Comparison of ENCODE assay signal across 23 mouse cellular contexts in the genomic region with DNA sequence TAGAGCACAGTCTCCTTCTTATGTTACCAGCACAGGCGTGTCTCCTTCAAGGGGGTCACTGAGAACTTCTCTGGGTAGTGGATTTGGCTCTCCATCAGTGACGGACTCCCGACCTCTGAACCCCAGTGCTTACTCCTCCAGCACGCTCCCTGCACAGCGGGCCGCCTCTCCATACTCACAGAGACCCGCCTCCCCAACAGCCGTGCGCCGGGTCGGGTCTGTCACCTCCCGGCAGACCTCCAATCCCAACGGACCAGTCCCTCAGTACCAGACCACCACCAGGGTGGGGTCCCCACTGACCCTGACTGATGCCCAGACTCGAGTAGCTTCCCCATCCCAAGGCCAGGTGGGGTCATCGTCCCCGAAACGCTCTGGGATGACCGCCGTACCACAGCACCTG.
DNase-seq lines count a peak whose midpoint lies in the region; ATAC-seq and TF ChIP-seq lines count a peak whose summit lies in the region.
"Had no signal": no experiment of that assay in that cellular context is flagged by ENCODE, and none has a peak within 500 bp of the region (broad histone marks: within the 10 kb centered on the region; RNA-seq: fewer than 3 reads in every experiment).

No protein-coding gene starts in this region.

- no peak for TF ChIP-seq POLR2A in kidney, adult 2 months (IDR thresholded peaks at IDR 0.05; ENCODE audit: low read depth, low read length)

- ATAC-seq in heart, embryonic 14.5 days (ENCODE audit: insufficient number of reproducible peaks, insufficient read depth, low FRiP score, low read depth) = peak; percentile 21; the same call in 1 of the 2 replicates
- ATAC-seq in kidney, embryonic 14.5 days (ENCODE audit: low FRiP score, low TSS enrichment) = 0 out of 2 replicates have a peak, but pooled peaks have one; percentile 20
- ATAC-seq in neural tube, embryonic 12.5 days (ENCODE audit: low FRiP score, low read depth) = 0 out of 2 replicates have a peak, but pooled peaks have one; percentile 37
- no peak; the same call in 1 of the 2 replicates for ATAC-seq in neural tube, embryonic 15.5 days (ENCODE audit: low FRiP score)
- ATAC-seq in liver, embryonic 12.5 days = no peak
- ATAC-seq: forebrain, embryonic 13.5 days had no signal

- TF ChIP-seq CTCF in kidney, adult 2 months (conservative IDR thresholded peaks at IDR 0.05; ENCODE audit: insufficient read depth, insufficient read length, low read depth, low read length) = no peak

- H3K4me1 ChIP-seq in heart, embryonic 14.5 days (ENCODE audit: control insufficient read depth in 2 of 2, insufficient read depth in 2 of 2, low read length in 2 of 2) = peaks cover 3 to 11% of the 10 kb centered on the region in 2 experiments; a peak in 2 of 4 replicates
- no peaks in the 10 kb centered on the region for H3K4me1 ChIP-seq in kidney, embryonic 14.5 days (ENCODE audit: control insufficient read depth, insufficient read depth, low read length)
- H3K4me1 ChIP-seq in kidney, adult 2 months (ENCODE audit: control insufficient read depth, insufficient read depth, low read length) = no peaks in the 10 kb centered on the region
- H3K4me1 ChIP-seq in neural tube, embryonic 12.5 days = no peaks in the 10 kb centered on the region
- H3K4me1 ChIP-seq in neural tube, embryonic 15.5 days = peaks cover 3% of the 10 kb centered on the region; the same call in 1 of the 2 replicates
- no peaks in the 10 kb centered on the region for H3K4me1 ChIP-seq in liver, embryonic 12.5 days
- H3K4me1 ChIP-seq: neural tube, embryonic 13.5 days had no signal

- H3K4me3 ChIP-seq in heart, embryonic 14.5 days (ENCODE audit: control insufficient read depth in 1 of 2, insufficient read depth in 1 of 2, low read depth in 1 of 2, low read length in 2 of 2) = no peak overlapping the region
- H3K4me3 ChIP-seq in kidney, embryonic 14.5 days (ENCODE audit: low read length) = no peak overlapping the region
- no peak overlapping the region for H3K4me3 ChIP-seq in kidney, adult 2 months (ENCODE audit: insufficient read depth, low read depth, low read length)
- no peak overlapping the region for H3K4me3 ChIP-seq in neural tube, embryonic 12.5 days
- H3K4me3 ChIP-seq in neural tube, embryonic 15.5 days (replicated peaks) = no peak overlapping the region
- H3K4me3 ChIP-seq in liver, embryonic 12.5 days = no peak overlapping the region
- H3K4me3 ChIP-seq: forebrain, embryonic 13.5 days; neural tube, embryonic 13.5 days had no signal

- no peak for DNase-seq in heart, adult 8-10 months (ENCODE audit: low spot score)
- DNase-seq in kidney, adult 2 months = no peak
- DNase-seq: adrenal gland, postnatal 14 days; B cell, adult 2 months; cerebellum, adult 2 months; cerebellum, postnatal 25 days; gastrocnemius, postnatal 36 days; heart, postnatal 10 days; kidney, adult 8-10 months; kidney, postnatal 36 days; right cerebral cortex, adult 18-20 months; right cerebral cortex, postnatal 4 days; thymus, postnatal 14 days had no signal

- peaks cover 85% of the 10 kb centered on the region for H3K36me3 ChIP-seq in heart, embryonic 14.5 days (ENCODE audit: control insufficient read depth, insufficient read depth, low read length)
- H3K36me3 ChIP-seq in kidney, embryonic 14.5 days (ENCODE audit: control insufficient read depth, insufficient read depth, low read length) = peaks cover 59% of the 10 kb centered on the region
- H3K36me3 ChIP-seq in kidney, adult 2 months (ENCODE audit: control insufficient read depth, insufficient read depth, low read length) = peaks cover 4% of the 10 kb centered on the region
- peaks cover 39% of the 10 kb centered on the region for H3K36me3 ChIP-seq in neural tube, embryonic 12.5 days
- H3K36me3 ChIP-seq in neural tube, embryonic 15.5 days = peaks cover 38% of the 10 kb centered on the region
- H3K36me3 ChIP-seq in liver, embryonic 12.5 days = peaks cover 49% of the 10 kb centered on the region

- H3K27ac ChIP-seq in heart, embryonic 14.5 days (replicated peaks in 1 of 2; ENCODE audit: control insufficient read depth in 1 of 2, insufficient read depth in 1 of 2, low read depth in 2 of 2, low read length in 2 of 2) = no peak overlapping the region
- H3K27ac ChIP-seq in kidney, embryonic 14.5 days (ENCODE audit: low read depth, low read length) = no peak overlapping the region
- H3K27ac ChIP-seq in kidney, adult 2 months (ENCODE audit: insufficient read depth, low read depth, low read length) = no peak overlapping the region
- H3K27ac ChIP-seq in neural tube, embryonic 12.5 days = no peak overlapping the region
- H3K27ac ChIP-seq in neural tube, embryonic 15.5 days (replicated peaks) = no peak overlapping the region
- no peak overlapping the region for H3K27ac ChIP-seq in liver, embryonic 12.5 days
- H3K27ac ChIP-seq: forebrain, embryonic 13.5 days; liver, embryonic 14.5 days; macrophage; neural tube, embryonic 13.5 days had no signal

- H3K27me3 ChIP-seq in heart, embryonic 14.5 days (ENCODE audit: control insufficient read depth, insufficient read depth, low read length) = no peaks in the 10 kb centered on the region
- no peaks in the 10 kb centered on the region for H3K27me3 ChIP-seq in kidney, embryonic 14.5 days (ENCODE audit: control insufficient read depth, insufficient read depth, low read length)
- H3K27me3 ChIP-seq in kidney, adult 2 months (replicated peaks; ENCODE audit: control insufficient read depth, insufficient read depth, low read length) = no peaks in the 10 kb centered on the region
- H3K27me3 ChIP-seq in neural tube, embryonic 12.5 days (replicated peaks) = no peaks in the 10 kb centered on the region
- H3K27me3 ChIP-seq in neural tube, embryonic 15.5 days (replicated peaks) = no peaks in the 10 kb centered on the region
- H3K27me3 ChIP-seq in liver, embryonic 12.5 days (replicated peaks) = no peaks in the 10 kb centered on the region
- H3K27me3 ChIP-seq: CH12.LX; forebrain, embryonic 13.5 days; neural tube, embryonic 13.5 days had no signal

- 93% methylated on average over 19 of the region's 19 CpGs for WGBS in heart, embryonic 14.5 days
- WGBS in kidney, embryonic 14.5 days = 94% methylated on average over 19 of the region's 19 CpGs
- 90% methylated on average over 19 of the region's 19 CpGs for WGBS in kidney, adult 2 months
- 93% methylated on average over 19 of the region's 19 CpGs for WGBS in neural tube, embryonic 12.5 days
- 96% methylated on average over 19 of the region's 19 CpGs for WGBS in neural tube, embryonic 15.5 days
- 82% methylated on average over 19 of the region's 19 CpGs for WGBS in liver, embryonic 12.5 days (ENCODE audit: insufficient replicate concordance)

- no peaks in the 10 kb centered on the region for H3K9me3 ChIP-seq in heart, embryonic 14.5 days (ENCODE audit: control insufficient read depth, low read length)
- H3K9me3 ChIP-seq in kidney, embryonic 14.5 days (ENCODE audit: control insufficient read depth, low read length) = no peaks in the 10 kb centered on the region
- H3K9me3 ChIP-seq in neural tube, embryonic 12.5 days = no peaks in the 10 kb centered on the region
- no peaks in the 10 kb centered on the region for H3K9me3 ChIP-seq in neural tube, embryonic 15.5 days (replicated peaks)
- H3K9me3 ChIP-seq in liver, embryonic 12.5 days (replicated peaks) = no peaks in the 10 kb centered on the region
- H3K9me3 ChIP-seq: forebrain, embryonic 13.5 days; neural tube, embryonic 13.5 days had no signal

- no peak overlapping the region for H3K4me2 ChIP-seq in heart, embryonic 14.5 days (ENCODE audit: low read length)
- H3K4me2 ChIP-seq in kidney, embryonic 14.5 days (replicated peaks; ENCODE audit: low read depth, low read length) = no peak overlapping the region
- no peak overlapping the region for H3K4me2 ChIP-seq in neural tube, embryonic 12.5 days (replicated peaks)
- H3K4me2 ChIP-seq in neural tube, embryonic 15.5 days = no peak overlapping the region
- H3K4me2 ChIP-seq in liver, embryonic 12.5 days = no peak overlapping the region
- H3K4me2 ChIP-seq: forebrain, embryonic 13.5 days; neural tube, embryonic 13.5 days had no signal

- no peak overlapping the region for H3K9ac ChIP-seq in heart, embryonic 14.5 days (ENCODE audit: low read length)
- no peak overlapping the region for H3K9ac ChIP-seq in kidney, embryonic 14.5 days (ENCODE audit: low read depth, low read length)
- H3K9ac ChIP-seq in neural tube, embryonic 12.5 days = no peak overlapping the region
- H3K9ac ChIP-seq in neural tube, embryonic 15.5 days (replicated peaks) = no peak overlapping the region
- H3K9ac ChIP-seq in liver, embryonic 12.5 days = no peak overlapping the region
- H3K9ac ChIP-seq: forebrain, embryonic 13.5 days; liver, embryonic 14.5 days; neural tube, embryonic 13.5 days had no signal

Comparison
In these comparisons a context has a peak if more than half of its experiments do, and no peak if none do; other contexts are left out.
1. ATAC-seq: peak in heart, embryonic 14.5 days (single experiment), kidney, embryonic 14.5 days (single experiment) and neural tube, embryonic 12.5 days (single experiment); none in neural tube, embryonic 15.5 days (single experiment) and liver, embryonic 12.5 days (single experiment).